In the genomic region with DNA sequence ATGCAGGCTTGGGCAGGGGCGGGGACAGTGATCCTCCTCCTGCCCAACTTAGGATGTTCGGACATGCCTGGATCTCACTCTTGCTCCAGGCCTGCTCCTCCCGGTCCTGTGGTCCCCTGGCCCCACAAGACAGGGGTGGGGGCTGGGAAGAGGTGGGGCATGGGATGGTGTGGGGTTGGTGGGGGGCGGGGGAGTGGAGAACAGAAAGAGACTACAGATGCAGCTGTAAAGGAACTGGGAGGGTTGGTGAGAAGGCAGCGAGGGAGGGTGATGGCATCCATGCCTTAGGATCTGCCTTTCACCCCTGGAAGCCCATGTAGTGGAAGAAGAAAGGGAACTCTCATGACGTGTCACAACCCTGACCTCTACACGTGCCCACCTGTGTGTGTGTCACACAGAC, we compare ENCODE assay signal across 31 mouse cellular contexts. TPM values are rescaled to one million over a fixed set of nuclear protein-coding genes. Genes with fewer than 3 reads are reported as not detected.
DNase-seq lines count a peak whose midpoint lies in the region; ATAC-seq lines count a peak whose summit lies in the region.
"Had no signal": no experiment of that assay in that cellular context is flagged by ENCODE, and none has a peak within 500 bp of the region (broad histone marks: within the 10 kb centered on the region; RNA-seq: fewer than 3 reads in every experiment).

No protein-coding gene starts in this region.

- H3K36me3 ChIP-seq in embryonic facial prominence, embryonic 13.5 days: no peaks in the 10 kb centered on the region
- H3K36me3 ChIP-seq in embryonic facial prominence, embryonic 10.5 days (replicated peaks): no peaks in the 10 kb centered on the region
- H3K36me3 ChIP-seq in midbrain, embryonic 10.5 days: no peaks in the 10 kb centered on the region
- no peaks in the 10 kb centered on the region for H3K36me3 ChIP-seq in midbrain, embryonic 11.5 days (ENCODE audit: control insufficient read depth, insufficient read depth, low read length)
- H3K36me3 ChIP-seq in forebrain, embryonic 13.5 days (ENCODE audit: poor library complexity, severe bottlenecking): no peaks in the 10 kb centered on the region
- H3K36me3 ChIP-seq: embryonic facial prominence, embryonic 15.5 days; forebrain, embryonic 12.5 days; heart, embryonic 10.5 days; heart, embryonic 13.5 days; hindbrain, embryonic 15.5 days had no signal

- peaks cover 26% of the 10 kb centered on the region for H3K4me1 ChIP-seq in embryonic facial prominence, embryonic 13.5 days
- peaks cover 48% of the 10 kb centered on the region for H3K4me1 ChIP-seq in embryonic facial prominence, embryonic 10.5 days
- peaks cover 51% of the 10 kb centered on the region for H3K4me1 ChIP-seq in midbrain, embryonic 10.5 days
- peaks cover 22% of the 10 kb centered on the region for H3K4me1 ChIP-seq in midbrain, embryonic 11.5 days (ENCODE audit: control insufficient read depth, insufficient read depth, low read length)
- H3K4me1 ChIP-seq in forebrain, embryonic 13.5 days: peaks cover 12% of the 10 kb centered on the region; the same call in 1 of the 2 replicates

- peaks cover 2% of the 10 kb centered on the region; the same call in 1 of the 2 replicates for H3K27me3 ChIP-seq in embryonic facial prominence, embryonic 13.5 days
- H3K27me3 ChIP-seq in embryonic facial prominence, embryonic 10.5 days (replicated peaks; ENCODE audit: low read depth, poor library complexity, severe bottlenecking): peaks cover 20% of the 10 kb centered on the region
- H3K27me3 ChIP-seq in midbrain, embryonic 10.5 days (ENCODE audit: low read depth, poor library complexity, severe bottlenecking): peaks cover 28% of the 10 kb centered on the region
- H3K27me3 ChIP-seq in midbrain, embryonic 11.5 days (ENCODE audit: control insufficient read depth, insufficient read depth, low read length): no peaks in the 10 kb centered on the region
- H3K27me3 ChIP-seq in forebrain, embryonic 13.5 days: 0 out of 2 replicates have a peak, but pooled peaks cover 3% of the 10 kb centered on the region
- H3K27me3 ChIP-seq: embryonic facial prominence, embryonic 15.5 days; heart, embryonic 13.5 days; hindbrain, embryonic 15.5 days had no signal

- no peak overlapping the region for H3K4me3 ChIP-seq in embryonic facial prominence, embryonic 13.5 days
- H3K4me3 ChIP-seq in embryonic facial prominence, embryonic 10.5 days: no peak overlapping the region
- H3K4me3 ChIP-seq in midbrain, embryonic 10.5 days: no peak overlapping the region
- H3K4me3 ChIP-seq in midbrain, embryonic 11.5 days (ENCODE audit: low read depth, low read length): no peak overlapping the region
- H3K4me3 ChIP-seq in forebrain, embryonic 13.5 days: no peak overlapping the region
- H3K4me3 ChIP-seq: embryonic facial prominence, embryonic 15.5 days; forebrain, embryonic 12.5 days; heart, adult 2 months; heart, embryonic 10.5 days; heart, embryonic 13.5 days; hindbrain, embryonic 15.5 days had no signal

- DNase-seq in embryonic facial prominence, embryonic 10.5 days (ENCODE audit: low spot score): no peak
- DNase-seq in midbrain, embryonic 10.5 days (ENCODE audit: low spot score): no peak
- no peak for DNase-seq in midbrain, embryonic 11.5 days (ENCODE audit: low spot score, missing footprints)
- DNase-seq in R1 (ENCODE audit: low read depth, low spot score): peak; percentile 65
- DNase-seq: adrenal gland, adult 2 months; adrenal gland, postnatal 14 days; cerebellum, adult 11 months; cerebellum, adult 2 months; cerebellum, adult 9-11 months; cerebellum, postnatal 36 days; embryo, embryonic 11 days; gastrocnemius, postnatal 10 days; gastrocnemius, postnatal 36 days; heart, adult 2 months; heart, postnatal 14 days; heart, postnatal 4 days had no signal

- H3K4me2 ChIP-seq in embryonic facial prominence, embryonic 13.5 days: no peak overlapping the region
- no peak overlapping the region for H3K4me2 ChIP-seq in midbrain, embryonic 11.5 days
- no peak overlapping the region for H3K4me2 ChIP-seq in forebrain, embryonic 13.5 days
- H3K4me2 ChIP-seq: embryonic facial prominence, embryonic 15.5 days; forebrain, embryonic 12.5 days; heart, embryonic 13.5 days; hindbrain, embryonic 15.5 days had no signal

- peak overlapping the region; percentile 44; the same call in 1 of the 2 replicates for H3K9ac ChIP-seq in embryonic facial prominence, embryonic 13.5 days
- no peak overlapping the region for H3K9ac ChIP-seq in midbrain, embryonic 11.5 days (ENCODE audit: low read length)
- no peak overlapping the region for H3K9ac ChIP-seq in forebrain, embryonic 13.5 days
- H3K9ac ChIP-seq: embryonic facial prominence, embryonic 15.5 days; forebrain, embryonic 12.5 days; heart, embryonic 13.5 days; hindbrain, embryonic 15.5 days had no signal

- H3K9me3 ChIP-seq in embryonic facial prominence, embryonic 13.5 days: no peaks in the 10 kb centered on the region
- no peaks in the 10 kb centered on the region for H3K9me3 ChIP-seq in embryonic facial prominence, embryonic 10.5 days
- H3K9me3 ChIP-seq in midbrain, embryonic 10.5 days (replicated peaks): no peaks in the 10 kb centered on the region
- H3K9me3 ChIP-seq in midbrain, embryonic 11.5 days (ENCODE audit: control insufficient read depth, low read length): no peaks in the 10 kb centered on the region
- H3K9me3 ChIP-seq in forebrain, embryonic 13.5 days (replicated peaks): no peaks in the 10 kb centered on the region
- H3K9me3 ChIP-seq: embryonic facial prominence, embryonic 15.5 days; forebrain, embryonic 12.5 days; heart, embryonic 10.5 days; heart, embryonic 13.5 days; hindbrain, embryonic 15.5 days had no signal

- no peak for ATAC-seq in embryonic facial prominence, embryonic 13.5 days (ENCODE audit: insufficient number of reproducible peaks, insufficient read depth, low FRiP score, low TSS enrichment, low read depth)
- ATAC-seq in midbrain, embryonic 11.5 days (ENCODE audit: low FRiP score): no peak
- no peak for ATAC-seq in forebrain, embryonic 13.5 days
- no peak for ATAC-seq in erythroid progenitor cell, adult 5-6 weeks (replicated peaks; ENCODE audit: low FRiP score, poor library complexity, severe bottlenecking)
- ATAC-seq: forebrain, embryonic 16.5 days; intestine, postnatal 0 days had no signal

- 55% methylated on average over 7 of the region's 7 CpGs for WGBS in embryonic facial prominence, embryonic 13.5 days
- WGBS in embryonic facial prominence, embryonic 10.5 days: 65% methylated on average over 7 of the region's 7 CpGs
- 66% methylated on average over 7 of the region's 7 CpGs for WGBS in midbrain, embryonic 10.5 days
- 57% methylated on average over 7 of the region's 7 CpGs for WGBS in midbrain, embryonic 11.5 days
- WGBS in forebrain, embryonic 13.5 days: 75% methylated on average over 7 of the region's 7 CpGs

- H3K27ac ChIP-seq in embryonic facial prominence, embryonic 13.5 days: no peak overlapping the region
- H3K27ac ChIP-seq in embryonic facial prominence, embryonic 10.5 days (replicated peaks): no peak overlapping the region; the same call in 1 of the 2 replicates
- H3K27ac ChIP-seq in midbrain, embryonic 10.5 days (replicated peaks): 0 out of 2 replicates have a peak overlapping the region, but pooled peaks have one; percentile 81
- H3K27ac ChIP-seq in midbrain, embryonic 11.5 days (ENCODE audit: low read depth, low read length): no peak overlapping the region
- no peak overlapping the region for H3K27ac ChIP-seq in forebrain, embryonic 13.5 days
- H3K27ac ChIP-seq: embryonic facial prominence, embryonic 15.5 days; forebrain, embryonic 12.5 days; heart, adult 2 months; heart, embryonic 10.5 days; heart, embryonic 13.5 days; hindbrain, embryonic 15.5 days had no signal

RNA-seq across cellular contexts. Expression of gene Fam131c, which starts 26.5 kb away (rescaled TPM):
- polyA plus RNA-seq in embryonic facial prominence, embryonic 13.5 days (2015; fragmentation: Nextera tagmentation; extraction: Ambion mirVana): 1.7 and 2.9 TPM in 2 replicates
- polyA plus RNA-seq in embryonic facial prominence, embryonic 10.5 days (2016; fragmentation: Nextera tagmentation; extraction: Ambion mirVana): 0.28 and 0.44 TPM in 2 replicates
- polyA plus RNA-seq in midbrain, embryonic 10.5 days (2016; fragmentation: Nextera tagmentation; extraction: Ambion mirVana): 0.70 and 1.2 TPM in 2 replicates
- 2.2 and 2.9 TPM in 2 replicates for polyA plus RNA-seq in midbrain, embryonic 11.5 days (2014; fragmentation: Nextera tagmentation; extraction: Ambion mirVana)
- polyA plus RNA-seq in forebrain, embryonic 13.5 days (2015; fragmentation: Nextera tagmentation; extraction: Ambion mirVana): 3.3 and 3.8 TPM in 2 replicates
- not detected in 2 replicates for total RNA-seq in erythroid progenitor cell, adult 5-6 weeks (2015; ENCODE audit: low replicate concordance)
- total RNA-seq in erythroid progenitor cell, adult 5-6 weeks (2017; ENCODE audit: low replicate concordance): not detected in 2 replicates
- total RNA-seq: granulocyte monocyte progenitor cell, adult 5-6 weeks; MEL had no signal

RNA-seq across cellular contexts. Expression of gene Epha2, which starts 40.4 kb away (rescaled TPM):
- 2.6 and 4.0 TPM in 2 replicates for polyA plus RNA-seq in embryonic facial prominence, embryonic 13.5 days (2015; fragmentation: Nextera tagmentation; extraction: Ambion mirVana)
- polyA plus RNA-seq in embryonic facial prominence, embryonic 10.5 days (2016; fragmentation: Nextera tagmentation; extraction: Ambion mirVana): 2.4 and 3.0 TPM in 2 replicates
- 3.6 and 3.7 TPM in 2 replicates for polyA plus RNA-seq in midbrain, embryonic 10.5 days (2016; fragmentation: Nextera tagmentation; extraction: Ambion mirVana)
- polyA plus RNA-seq in midbrain, embryonic 11.5 days (2014; fragmentation: Nextera tagmentation; extraction: Ambion mirVana): 2.2 and 2.5 TPM in 2 replicates
- polyA plus RNA-seq in forebrain, embryonic 13.5 days (2015; fragmentation: Nextera tagmentation; extraction: Ambion mirVana): 1.0 and 1.3 TPM in 2 replicates
- 1.3 TPM in 1 of 2 replicates, not detected in the other for total RNA-seq in erythroid progenitor cell, adult 5-6 weeks (2015; ENCODE audit: low replicate concordance)
- total RNA-seq in erythroid progenitor cell, adult 5-6 weeks (2017; ENCODE audit: low replicate concordance): 0.39 TPM in 1 of 2 replicates, not detected in the other

RNA-seq across cellular contexts. Expression of gene Clcnka, which starts 57.0 kb away (rescaled TPM):
- polyA plus RNA-seq in embryonic facial prominence, embryonic 13.5 days (2015; fragmentation: Nextera tagmentation; extraction: Ambion mirVana): 0.18 and 0.39 TPM in 2 replicates
- polyA plus RNA-seq in embryonic facial prominence, embryonic 10.5 days (2016; fragmentation: Nextera tagmentation; extraction: Ambion mirVana): 0.21 and 0.37 TPM in 2 replicates
- polyA plus RNA-seq in midbrain, embryonic 10.5 days (2016; fragmentation: Nextera tagmentation; extraction: Ambion mirVana): not detected in 2 replicates
- not detected in 2 replicates for polyA plus RNA-seq in midbrain, embryonic 11.5 days (2014; fragmentation: Nextera tagmentation; extraction: Ambion mirVana)
- polyA plus RNA-seq in forebrain, embryonic 13.5 days (2015; fragmentation: Nextera tagmentation; extraction: Ambion mirVana): 0.10 TPM in 1 of 2 replicates, not detected in the other
- total RNA-seq in erythroid progenitor cell, adult 5-6 weeks (2015; ENCODE audit: low replicate concordance): not detected in 2 replicates
- total RNA-seq in erythroid progenitor cell, adult 5-6 weeks (2017; ENCODE audit: low replicate concordance): not detected in 2 replicates
- total RNA-seq: adrenal gland, adult 2 months; adrenal gland, postnatal 14 days; gastrocnemius, adult 18-20 months; granulocyte monocyte progenitor cell, adult 5-6 weeks; heart, adult 2 months; heart, postnatal 14 days; heart, postnatal 4 days; MEL had no signal
- polyA plus RNA-seq: cerebellum, adult 2 months; cortical plate, adult 2 months; forebrain, embryonic 12.5 days; forebrain, embryonic 16.5 days; heart, embryonic 13.5 days; intestine, embryonic 14.5 days; intestine, postnatal 0 days had no signal
